Mouse (Mus musculus) kidney, adult 2 months (tissue): ENCODE measurements around the gene Tmem207.

ENCODE experiments used
- CTCF ChIP-seq: fragments of 200-500 bp; conservative IDR thresholded peaks from 2 replicates; pipeline ENCODE4 v1.5.1; 2011; ENCODE audit warnings: low read depth, mild to moderate bottlenecking, control low read depth, low read length, moderate library complexity, mixed read lengths; ENCODE audit not compliant: insufficient read depth, insufficient read length
- POLR2A ChIP-seq: fragments of 200-500 bp; IDR thresholded peaks from one replicate; pipeline ENCODE4 v1.6.1; 2011; ENCODE audit warnings: low read depth, low read length, control low read depth

GRCm38 (mm10) chr16:26454163-26454562 lies 72.4 kb downstream of the Tmem207 start:
- no peak for TF ChIP-seq CTCF
- TF ChIP-seq POLR2A: no peak
